Mouse (Mus musculus): Measurements from ENCODE around the gene Arsb. TPM values are rescaled to one million over a fixed set of nuclear protein-coding genes. Genes with fewer than 3 reads are reported as not detected.

Arsb gene
- total RNA-seq, 2 experiments from 2014 or later = 36.6 to 49.1 TPM

GRCm38 (mm10) chr13:93886999-93887398, 115.6 kb downstream of the Arsb start:
- no peak for DNase-seq (ENCODE audit: low spot score in 2 of 2)

- DNase-seq (ENCODE audit: low spot score in 2 of 2) = no peak
Observed at GRCm38 (mm10) chr13:93888196-93888595, 116.8 kb downstream of the Arsb start.

- DNase-seq (ENCODE audit: low spot score in 2 of 2) = no peak
Observed at GRCm38 (mm10) chr13:93888916-93889315, 117.5 kb downstream of the Arsb start.

- no peak for DNase-seq (ENCODE audit: low spot score in 2 of 2)
Observed at GRCm38 (mm10) chr13:93889991-93890390, 118.6 kb downstream of the Arsb start.

- DNase-seq (ENCODE audit: low spot score in 2 of 2) = no peak
Observed at GRCm38 (mm10) chr13:93891276-93891675, 119.8 kb downstream of the Arsb start.

- no peak for DNase-seq (ENCODE audit: low spot score in 2 of 2)
Observed at GRCm38 (mm10) chr13:93892101-93892500, 120.7 kb downstream of the Arsb start.

- DNase-seq (ENCODE audit: low spot score in 2 of 2) = no peak
Observed at GRCm38 (mm10) chr13:93894105-93894504, 122.7 kb downstream of the Arsb start.

- no peak for DNase-seq (ENCODE audit: low spot score in 2 of 2)
Observed at GRCm38 (mm10) chr13:93895430-93895829, 124.0 kb downstream of the Arsb start.

GRCm38 (mm10) chr13:93897943-93898826, 126.8 kb downstream of the Arsb start:
- DNase-seq (ENCODE audit: low spot score in 2 of 2) = no peak

- DNase-seq (ENCODE audit: low spot score in 2 of 2) = no peak
Observed at GRCm38 (mm10) chr13:93899378-93900256, 128.2 kb downstream of the Arsb start.

GRCm38 (mm10) chr13:93900934-93901626, 129.7 kb downstream of the Arsb start:
- no peak for DNase-seq (ENCODE audit: low spot score in 2 of 2)

GRCm38 (mm10) chr13:93902126-93902525, 130.7 kb downstream of the Arsb start:
- DNase-seq (ENCODE audit: low spot score in 2 of 2) = no peak

GRCm38 (mm10) chr13:93906552-93907245, 135.3 kb downstream of the Arsb start:
- peak in 1 of 2 experiments; percentile 24 for DNase-seq (ENCODE audit: low spot score in 2 of 2)

- DNase-seq (ENCODE audit: low spot score in 2 of 2) = peak in 1 of 2 experiments; percentile 9
Observed at GRCm38 (mm10) chr13:93907971-93908370, 136.5 kb downstream of the Arsb start.

- peak in 1 of 2 experiments; percentile 1 for DNase-seq (ENCODE audit: low spot score in 2 of 2)
Observed at GRCm38 (mm10) chr13:93909847-93910246, 138.4 kb downstream of the Arsb start.

GRCm38 (mm10) chr13:93911037-93911436, 139.6 kb downstream of the Arsb start:
- no peak for DNase-seq (ENCODE audit: low spot score in 2 of 2)

GRCm38 (mm10) chr13:93912326-93912915, 141.0 kb downstream of the Arsb start:
- peak in 1 of 2 experiments; percentile 15 for DNase-seq (ENCODE audit: low spot score in 2 of 2)

- DNase-seq (ENCODE audit: low spot score in 2 of 2) = peak in 1 of 2 experiments; percentile 3
Observed at GRCm38 (mm10) chr13:93914206-93914605, 142.8 kb downstream of the Arsb start.

GRCm38 (mm10) chr13:93915641-93916570, 144.5 kb downstream of the Arsb start:
- peak in 1 of 2 experiments; percentile 12 for DNase-seq (ENCODE audit: low spot score in 2 of 2)
